Mouse (Mus musculus) frontal cortex, postnatal 14 days (tissue): ENCODE measurements around the gene Tmem178b.

Experiments used
- DNase-seq, 2 experiments: peaks; one replicate each; pipeline ENCODE4 v3.0.0; 2022; ENCODE audit warnings: low spot score in 2 of 2

Tmem178b gene

DNA sequence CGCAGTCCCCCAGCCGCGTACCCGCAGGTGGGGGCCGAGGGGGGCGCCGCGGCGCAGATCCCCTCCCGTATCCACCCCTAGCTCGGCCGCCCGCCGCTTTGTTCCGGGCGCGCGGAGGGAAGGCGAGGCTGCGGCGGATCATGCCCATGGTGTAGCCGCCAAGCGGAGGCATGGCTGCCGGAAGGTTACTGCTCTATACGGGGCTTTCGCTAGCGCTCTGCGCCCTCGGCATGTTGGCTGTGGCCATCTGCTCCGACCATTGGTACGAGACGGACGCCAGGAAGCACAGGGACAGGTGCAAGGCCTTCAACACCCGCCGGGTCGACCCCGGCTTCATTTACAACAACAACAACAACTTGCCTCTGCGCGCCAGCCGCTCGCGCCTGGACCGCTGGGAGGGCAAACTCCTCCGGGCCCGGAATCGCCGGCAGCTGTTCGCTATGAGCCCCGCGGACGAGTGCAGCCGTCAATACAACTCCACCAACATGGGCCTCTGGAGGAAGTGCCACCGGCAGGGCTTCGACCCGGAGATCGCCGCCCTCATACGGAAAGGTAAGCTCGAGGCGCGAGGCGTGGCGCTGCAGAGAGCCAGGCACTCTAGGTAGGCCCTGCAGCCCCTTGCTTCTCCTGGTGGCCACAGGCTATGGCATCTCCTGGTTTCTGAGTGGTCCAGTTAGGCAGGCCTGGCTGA lies at the start of gene Tmem178b:
Gene Tmem178b (plus strand): TSS at position 371 of the 691 bp plus-strand sequence.
- DNase-seq: peak; percentile 15 to 32

DNA sequence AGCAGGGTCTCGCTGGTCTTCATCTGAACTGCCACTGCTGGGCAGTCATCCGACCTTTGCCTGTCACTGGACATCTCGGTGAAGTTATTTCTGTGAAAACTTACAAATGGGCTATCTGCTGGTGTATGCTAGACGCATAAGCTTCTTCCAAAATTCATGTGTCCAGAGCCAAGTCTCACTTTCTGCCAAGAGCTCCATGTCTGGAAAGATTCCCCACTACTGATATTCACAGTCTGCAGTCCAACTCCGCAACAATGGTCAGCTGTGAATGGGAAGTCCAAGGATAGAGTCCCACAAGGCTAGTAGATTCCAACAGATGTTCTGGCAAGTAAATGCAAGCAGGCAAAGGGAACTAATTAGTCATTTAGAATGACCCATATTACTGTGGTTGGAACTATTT lies 44.3 kb upstream of the Tmem178b start:
- DNase-seq: no peak

DNA sequence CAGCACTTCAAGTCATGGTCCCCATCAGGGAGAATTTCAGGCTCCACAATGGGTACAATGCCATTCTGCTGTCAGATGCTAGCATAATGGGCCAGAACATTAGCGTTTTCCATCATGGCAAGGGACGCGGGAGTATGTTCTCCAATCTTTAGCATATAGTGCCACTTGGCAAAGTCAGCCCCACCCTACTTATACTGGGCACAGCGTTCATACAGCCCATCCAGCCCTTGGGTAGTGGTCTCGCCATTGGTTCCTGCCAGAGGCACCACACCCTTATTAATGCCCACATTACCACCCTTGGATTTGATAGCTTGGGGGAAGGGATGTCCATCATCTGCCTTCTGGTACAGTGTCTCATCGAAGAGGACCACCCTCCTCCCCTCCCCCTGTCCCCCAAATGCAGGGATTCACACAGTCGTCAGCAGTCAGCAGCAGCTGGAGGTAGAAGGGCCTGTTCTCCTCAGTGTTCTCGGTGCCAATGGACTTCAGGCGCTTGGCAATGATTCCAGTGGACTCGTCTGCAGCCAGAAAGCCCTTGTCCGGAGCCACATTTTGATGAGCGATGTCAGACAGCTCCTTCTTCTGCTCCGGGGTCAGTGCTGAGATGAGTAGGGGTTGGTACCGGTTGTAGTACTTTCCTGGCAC lies 29.3 kb upstream of the Tmem178b start:
- DNase-seq: no peak

DNA sequence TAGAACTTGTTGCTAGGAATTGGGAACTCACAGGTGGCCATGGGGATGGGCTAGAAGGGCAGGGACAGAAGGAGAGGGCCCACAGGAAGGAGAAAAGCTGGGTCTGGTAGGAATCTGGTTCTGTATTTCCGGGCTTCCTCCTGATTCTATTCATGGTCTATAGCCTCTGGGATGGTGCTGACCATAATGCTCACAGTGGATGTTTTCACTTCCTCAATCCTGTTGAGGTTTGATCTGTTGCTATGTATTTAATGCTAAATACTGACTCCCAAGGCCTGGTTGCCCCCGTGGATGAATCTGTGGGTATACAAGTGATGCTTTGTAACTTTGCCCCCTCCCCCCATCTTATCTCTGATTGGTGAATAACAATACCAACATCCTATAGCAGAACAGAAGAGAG lies 25.5 kb upstream of the Tmem178b start:
- DNase-seq: no peak

- DNase-seq: no peak
Measured at GRCm38 (mm10) chr6:39848766-39849165, 24.3 kb upstream of the Tmem178b start.

GRCm38 (mm10) chr6:39849667-39850066 lies 23.4 kb upstream of the Tmem178b start:
- DNase-seq: no peak

- peak; percentile 54 to 76 for DNase-seq
Measured at GRCm38 (mm10) chr6:39870271-39871135, 2.6 kb upstream of the Tmem178b start.

DNA sequence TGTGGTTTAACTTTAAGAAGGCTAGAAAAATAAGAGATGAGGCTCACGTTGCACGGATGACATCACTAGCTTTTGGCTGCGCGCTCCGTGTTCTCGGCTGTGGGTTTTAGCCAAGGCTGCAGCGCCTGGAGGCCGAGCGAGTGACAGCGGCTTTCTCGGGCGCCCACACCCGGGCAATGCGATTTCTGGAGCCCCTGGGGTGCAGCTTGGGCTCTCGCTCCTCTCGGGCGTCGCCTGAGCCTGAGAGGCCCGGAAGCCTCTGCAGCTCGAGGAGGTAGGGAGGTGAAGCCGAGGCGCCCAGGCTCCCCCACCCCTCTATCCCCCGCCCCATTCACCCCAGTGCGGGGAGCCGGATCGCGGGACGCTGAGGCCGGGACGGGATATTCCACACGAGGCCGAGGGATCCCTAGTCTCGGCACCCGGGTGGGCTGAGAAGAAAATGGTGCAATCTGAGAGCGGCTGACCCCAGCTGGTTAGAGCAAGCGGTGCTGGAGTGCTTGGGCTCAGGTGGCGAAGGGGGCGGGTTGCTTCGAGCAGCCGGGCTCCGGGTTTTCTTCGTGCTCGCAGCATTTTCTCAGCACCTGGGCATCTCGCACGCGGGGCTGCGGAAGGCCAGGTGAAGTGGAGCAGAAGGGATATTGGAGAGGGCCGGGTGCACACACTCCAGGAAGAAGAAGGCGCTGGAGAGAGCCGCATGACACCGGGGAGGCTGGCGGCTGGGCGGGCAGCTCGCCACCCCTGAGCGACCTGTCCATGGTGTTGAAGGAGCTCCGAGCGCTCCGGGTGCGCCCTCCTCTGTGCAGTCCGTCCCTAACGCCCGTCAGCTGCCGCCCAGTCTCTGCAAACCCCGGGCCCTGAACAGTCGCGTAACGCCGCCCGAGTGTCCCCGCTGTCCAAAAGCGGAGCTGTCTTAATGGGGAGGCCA lies 1.4 kb upstream of the Tmem178b start:
- DNase-seq: peak; percentile 79 to 84

GRCm38 (mm10) chr6:39872306-39872900 lies 668 bp upstream of the Tmem178b start:
- peak; percentile 10 to 42 for DNase-seq

- DNase-seq: no peak
Measured at GRCm38 (mm10) chr6:39875186-39875585, 2.1 kb downstream of the Tmem178b start.

GRCm38 (mm10) chr6:39876444-39876843 lies 3.4 kb downstream of the Tmem178b start:
- no peak for DNase-seq

- no peak for DNase-seq
Measured at GRCm38 (mm10) chr6:39890811-39891210, 17.7 kb downstream of the Tmem178b start.

DNA sequence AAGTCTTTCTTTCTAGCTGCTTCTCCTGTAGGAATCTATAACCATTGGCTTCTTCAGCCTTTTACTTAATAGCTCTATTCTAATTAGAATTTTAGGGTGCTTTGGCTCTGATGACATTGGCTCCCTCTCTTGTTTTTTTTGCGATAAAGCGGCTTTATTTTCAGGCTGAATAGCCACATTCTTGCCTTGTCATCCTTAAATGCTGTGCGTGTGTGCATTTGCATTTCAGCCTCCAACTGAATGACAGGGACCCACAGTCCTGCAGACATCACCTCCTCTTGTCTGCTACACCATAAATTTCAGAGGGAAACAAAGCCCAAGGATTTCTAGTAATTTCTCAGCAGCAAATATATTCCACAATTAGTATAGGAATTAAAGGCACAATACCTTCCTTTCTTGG lies 23.4 kb downstream of the Tmem178b start:
- no peak for DNase-seq

- DNase-seq: no peak
Measured at GRCm38 (mm10) chr6:39899231-39899630, 26.2 kb downstream of the Tmem178b start.

DNA sequence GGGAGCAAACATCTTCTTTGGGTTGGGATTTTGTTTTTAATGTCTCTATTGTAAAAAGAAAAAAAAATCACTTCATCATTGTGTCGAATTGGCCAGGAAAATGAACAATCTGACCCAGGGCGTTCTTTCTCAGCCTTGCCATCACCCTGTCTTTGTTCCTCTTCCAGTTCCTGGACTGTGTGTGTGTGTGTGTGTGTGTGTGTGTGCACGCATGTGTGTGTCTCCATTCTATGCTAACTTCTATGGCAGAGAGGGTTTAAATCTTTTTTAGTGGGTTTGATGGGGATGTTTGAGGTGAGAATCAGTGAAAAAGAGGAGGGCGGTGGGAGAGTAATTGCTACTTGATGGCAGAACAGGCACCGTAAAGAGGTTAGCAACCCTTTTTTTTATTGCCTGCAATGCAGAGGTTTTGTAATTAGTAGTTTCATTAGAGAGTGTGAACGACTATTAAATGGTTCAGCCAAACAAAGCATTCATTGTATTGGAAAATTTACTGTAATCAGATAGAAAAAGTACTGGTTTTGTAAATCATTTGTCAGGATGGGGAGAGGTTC lies 30.2 kb downstream of the Tmem178b start:
- DNase-seq: no peak

GRCm38 (mm10) chr6:39903845-39904244 lies 30.8 kb downstream of the Tmem178b start:
- peak; percentile 49 to 63 for DNase-seq

DNA sequence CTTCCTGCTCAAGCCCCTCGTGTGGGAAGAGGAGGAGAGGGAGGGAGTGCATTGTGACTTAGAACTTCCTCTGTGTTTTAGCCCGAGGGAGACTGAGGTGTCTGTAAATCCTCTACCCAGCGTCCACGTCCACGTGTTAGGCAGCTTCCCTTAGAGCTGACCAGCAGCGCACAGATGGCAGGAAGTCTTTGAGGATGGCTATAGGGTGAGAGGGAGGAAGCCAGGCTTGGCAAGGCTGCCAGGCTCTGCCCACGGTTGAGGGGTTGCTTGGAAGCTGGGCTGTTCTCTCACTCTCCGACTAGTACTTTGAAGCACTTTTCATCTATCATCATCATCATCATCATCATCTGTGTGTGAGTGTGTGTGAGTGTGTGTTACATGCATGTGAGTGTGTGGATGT lies 41.9 kb downstream of the Tmem178b start:
- DNase-seq: no peak

- no peak for DNase-seq
Measured at GRCm38 (mm10) chr6:39915636-39916281, 42.7 kb downstream of the Tmem178b start.

DNA sequence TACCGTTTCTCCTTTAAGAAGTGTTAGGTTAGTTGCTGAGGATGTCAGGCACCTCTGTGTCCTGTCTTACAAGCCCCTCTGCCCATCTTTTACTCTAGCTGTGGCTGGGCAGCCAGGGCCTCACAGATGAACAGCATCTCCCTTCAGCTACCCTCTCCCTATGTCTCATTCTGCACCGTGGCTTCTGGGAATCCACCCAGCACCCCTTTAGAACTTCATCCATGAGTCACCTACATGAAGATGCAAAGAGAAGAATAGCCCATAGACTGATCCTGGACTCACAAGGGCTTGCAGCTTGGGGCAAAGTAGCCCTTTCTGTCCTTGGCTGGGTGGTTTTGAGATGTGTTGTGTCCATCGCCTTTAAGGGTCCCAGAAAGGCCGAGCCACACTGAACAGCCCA lies 43.4 kb downstream of the Tmem178b start:
- no peak for DNase-seq

- no peak for DNase-seq
Measured at GRCm38 (mm10) chr6:39917242-39917641, 44.2 kb downstream of the Tmem178b start.
